ENCODE assay signal across 30 mouse cellular contexts in genomic region chr9:42154682-42155081, GRCm38 (mm10). TPM values are rescaled to one million over a fixed set of nuclear protein-coding genes. Genes with fewer than 3 reads are reported as not detected.
A peak's percentile ranks its signal among the peaks of the same experiment; 100 is the strongest.
DNase-seq lines count a peak whose midpoint lies in the region; ATAC-seq lines count a peak whose summit lies in the region.
"Had no signal": no experiment of that assay in that cellular context is flagged by ENCODE, and none has a peak within 500 bp of the region (broad histone marks: within the 10 kb centered on the region; RNA-seq: fewer than 3 reads in every experiment).

No protein-coding gene starts in this region.

- H3K27me3 ChIP-seq in kidney, embryonic 14.5 days (ENCODE audit: control insufficient read depth, insufficient read depth, low read length): no peaks in the 10 kb centered on the region
- H3K27me3 ChIP-seq: embryonic facial prominence, embryonic 13.5 days; forebrain, embryonic 15.5 days; liver, embryonic 13.5 days; midbrain, embryonic 12.5 days; stomach, embryonic 15.5 days had no signal

- no peaks in the 10 kb centered on the region for H3K4me1 ChIP-seq in kidney, embryonic 14.5 days (ENCODE audit: control insufficient read depth, insufficient read depth, low read length)
- H3K4me1 ChIP-seq: embryonic facial prominence, embryonic 13.5 days; forebrain, embryonic 15.5 days; hindbrain, embryonic 10.5 days; limb, embryonic 12.5 days; liver, embryonic 13.5 days; midbrain, embryonic 12.5 days; stomach, embryonic 15.5 days had no signal

- H3K9me3 ChIP-seq in kidney, embryonic 14.5 days (ENCODE audit: control insufficient read depth, low read length): no peaks in the 10 kb centered on the region
- H3K9me3 ChIP-seq: embryonic facial prominence, embryonic 13.5 days; forebrain, embryonic 15.5 days; hindbrain, embryonic 10.5 days; limb, embryonic 12.5 days; liver, embryonic 13.5 days; midbrain, embryonic 12.5 days; stomach, embryonic 15.5 days had no signal

- no peaks in the 10 kb centered on the region for H3K36me3 ChIP-seq in kidney, embryonic 14.5 days (ENCODE audit: control insufficient read depth, insufficient read depth, low read length)
- H3K36me3 ChIP-seq: embryonic facial prominence, embryonic 13.5 days; forebrain, embryonic 15.5 days; hindbrain, embryonic 10.5 days; limb, embryonic 12.5 days; liver, embryonic 13.5 days; midbrain, embryonic 12.5 days; stomach, embryonic 15.5 days had no signal

- no peak overlapping the region for H3K27ac ChIP-seq in kidney, embryonic 14.5 days (ENCODE audit: low read depth, low read length)
- H3K27ac ChIP-seq: embryonic facial prominence, embryonic 13.5 days; forebrain, embryonic 15.5 days; hindbrain, embryonic 10.5 days; hindbrain, postnatal 0 days; limb, embryonic 12.5 days; liver, embryonic 13.5 days; midbrain, embryonic 12.5 days; stomach, embryonic 15.5 days had no signal

- DNase-seq in kidney, adult 18-20 months: peak; percentile 58
- DNase-seq in kidney, adult 8-10 months: peak; percentile 78 to 83
- peak; percentile 81 to 83 for DNase-seq in kidney, postnatal 36 days
- no peak for DNase-seq in spleen, adult 12 weeks (ENCODE audit: low spot score)
- DNase-seq in urinary bladder, adult 2 months (ENCODE audit: low spot score): no peak
- DNase-seq: adrenal gland, postnatal 14 days; cerebellum, adult 8-10 months; cerebellum, postnatal 36 days; embryo, embryonic 11 days; gastrocnemius, postnatal 10 days; heart, adult 11 months; layer of hippocampus, postnatal 36 days; liver, embryonic 13.5 days; lung, embryonic 14.5 days; retina, postnatal 1 day; right cerebral cortex, postnatal 25 days; thymus, adult 18-20 months; thymus, postnatal 36 days had no signal

- no peak overlapping the region for H3K4me2 ChIP-seq in kidney, embryonic 14.5 days (replicated peaks; ENCODE audit: low read depth, low read length)
- H3K4me2 ChIP-seq: embryonic facial prominence, embryonic 13.5 days; forebrain, embryonic 15.5 days; heart, embryonic 11.5 days; limb, embryonic 12.5 days; liver, embryonic 13.5 days; lung, embryonic 14.5 days; midbrain, embryonic 12.5 days; stomach, embryonic 15.5 days had no signal

- no peak for ATAC-seq in kidney, embryonic 14.5 days (ENCODE audit: low FRiP score, low TSS enrichment)
- ATAC-seq in inflammation-experienced regulatory T-cells, adult 6 months: no peak
- ATAC-seq: CD4-positive, CD25-positive, alpha-beta regulatory T cell, adult 4 months; forebrain, embryonic 15.5 days; hindbrain, postnatal 0 days had no signal

- no peak overlapping the region for H3K4me3 ChIP-seq in kidney, embryonic 14.5 days (ENCODE audit: low read length)
- H3K4me3 ChIP-seq: embryonic facial prominence, embryonic 13.5 days; erythroblast, embryonic 14.5 days; forebrain, embryonic 15.5 days; hindbrain, embryonic 10.5 days; limb, embryonic 12.5 days; liver, embryonic 13.5 days; midbrain, embryonic 12.5 days; stomach, embryonic 15.5 days had no signal

- no peak overlapping the region for H3K9ac ChIP-seq in kidney, embryonic 14.5 days (ENCODE audit: low read depth, low read length)
- H3K9ac ChIP-seq: embryonic facial prominence, embryonic 13.5 days; forebrain, embryonic 15.5 days; limb, embryonic 12.5 days; liver, embryonic 13.5 days; lung, embryonic 14.5 days; midbrain, embryonic 12.5 days; stomach, embryonic 15.5 days had no signal

- WGBS in kidney, embryonic 14.5 days: 78% methylated on average over 6 of the region's 6 CpGs

RNA-seq across cellular contexts. Expression of gene Sorl1, which starts 30.6 kb away (rescaled TPM):
- 9.1 and 11.5 TPM in 2 replicates for polyA plus RNA-seq in kidney, embryonic 14.5 days (2014; fragmentation: Nextera tagmentation; extraction: Ambion mirVana)
- polyA plus RNA-seq in urinary bladder, adult 2 months (2012; rRNA removed): 56.4 and 62.6 TPM in 2 replicates
- 10 to 100 TPM; 27.5 to 44.9 (median 29.1) TPM for polyA plus RNA-seq in inflammation-experienced regulatory T-cells, adult 6 months (2017; shearing (Covaris generic))

Comparison
In these comparisons a context has a peak if more than half of its experiments do, and no peak if none do; other contexts are left out.
1. DNase-seq: peak in kidney, adult 18-20 months (single experiment), kidney, adult 8-10 months (2 of 2) and kidney, postnatal 36 days (2 of 2); none in spleen, adult 12 weeks (single experiment) and urinary bladder, adult 2 months (single experiment).